Mouse (Mus musculus) ovary, postnatal 14 days (tissue): ENCODE measurements around the gene Nr5a1.

Experiments
- DNase-seq: peaks from one replicate; pipeline ENCODE4 v3.0.0; 2022; ENCODE audit warnings: low spot score

Gene Nr5a1

DNA sequence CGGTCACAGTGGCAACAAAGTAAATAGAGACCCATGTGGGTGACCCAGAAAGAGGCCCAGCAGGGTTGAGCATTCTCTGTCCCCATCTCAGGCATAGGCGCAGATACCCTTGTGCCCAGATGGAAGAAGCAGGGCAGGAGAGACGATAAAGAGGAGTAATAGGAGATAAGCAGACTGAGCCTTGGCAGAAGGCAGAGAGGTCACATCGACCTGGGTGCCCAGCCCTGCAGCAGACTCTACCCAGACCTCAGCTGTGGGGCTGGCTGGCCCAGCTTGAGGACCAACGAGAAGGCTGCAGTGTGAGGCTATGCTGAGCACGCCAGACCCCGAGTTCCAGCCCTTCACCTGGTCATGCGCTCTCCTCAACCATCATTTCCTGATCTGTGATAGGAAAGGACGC lies 10.0 kb downstream of the Nr5a1 start:
- DNase-seq = no peak

DNA sequence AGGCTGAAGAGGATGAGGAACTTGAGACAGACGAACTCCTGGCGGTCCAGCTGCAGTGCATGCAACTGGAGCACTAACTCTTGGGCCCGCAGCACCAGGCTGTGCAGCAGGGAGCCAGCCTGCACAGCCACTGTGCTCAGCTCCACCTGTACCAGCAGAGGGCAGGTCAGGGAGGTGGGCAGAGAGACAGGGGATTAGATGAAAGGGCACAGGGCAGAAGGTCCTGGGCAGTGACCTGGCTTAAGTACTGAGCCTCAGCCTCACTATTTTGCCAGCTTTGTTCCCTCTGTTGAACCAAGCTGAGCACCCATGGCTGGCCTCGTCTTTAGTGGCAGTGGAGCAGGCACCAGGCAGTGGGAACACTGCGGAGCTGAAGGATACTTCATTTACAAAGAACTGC lies 14.2 kb downstream of the Nr5a1 start:
- no peak for DNase-seq

DNA sequence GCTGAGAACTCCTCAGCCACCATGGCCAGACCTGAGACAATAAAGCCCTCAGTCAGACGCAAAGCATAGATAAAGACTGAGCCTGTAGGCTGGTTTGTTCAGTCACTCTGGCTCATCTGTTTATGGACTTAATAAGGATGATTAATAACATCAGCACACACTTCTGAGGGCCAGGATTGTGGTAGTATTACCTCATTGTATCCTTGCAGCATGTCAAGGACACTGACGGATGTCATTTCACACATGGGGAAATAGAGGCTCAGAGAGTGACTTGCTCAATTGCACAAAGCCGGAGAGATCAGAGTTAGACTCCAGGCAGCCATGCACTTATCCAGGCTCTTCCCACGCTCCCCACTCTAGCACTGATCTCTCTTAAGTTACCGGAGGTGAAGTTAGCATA lies 15.7 kb downstream of the Nr5a1 start:
- no peak for DNase-seq

- DNase-seq = no peak
Observed at GRCm38 (mm10) chr2:38697128-38698120, 16.9 kb downstream of the Nr5a1 start.

DNA sequence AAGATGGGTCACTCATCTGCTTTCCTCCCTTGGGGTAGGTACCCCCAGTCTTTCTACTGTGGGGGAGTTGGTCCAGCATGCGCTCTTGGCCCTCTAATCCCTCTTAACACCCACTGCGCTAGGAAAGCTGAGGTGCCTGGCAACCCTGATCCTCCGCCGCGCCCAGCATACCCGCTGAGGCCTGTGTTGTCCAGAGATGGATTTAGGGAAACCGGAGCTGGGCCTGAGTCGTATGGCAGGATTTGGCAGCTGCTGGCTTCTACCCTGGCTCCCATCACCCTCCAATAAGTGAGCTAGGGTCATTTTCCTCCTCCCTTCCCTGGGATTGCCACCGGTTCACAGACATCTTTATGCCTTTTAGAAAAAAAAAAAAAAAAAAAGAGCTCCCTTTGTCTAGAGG lies 18.6 kb downstream of the Nr5a1 start:
- DNase-seq = no peak

- no peak for DNase-seq
Observed at GRCm38 (mm10) chr2:38691542-38691941, 22.8 kb downstream of the Nr5a1 start.

DNA sequence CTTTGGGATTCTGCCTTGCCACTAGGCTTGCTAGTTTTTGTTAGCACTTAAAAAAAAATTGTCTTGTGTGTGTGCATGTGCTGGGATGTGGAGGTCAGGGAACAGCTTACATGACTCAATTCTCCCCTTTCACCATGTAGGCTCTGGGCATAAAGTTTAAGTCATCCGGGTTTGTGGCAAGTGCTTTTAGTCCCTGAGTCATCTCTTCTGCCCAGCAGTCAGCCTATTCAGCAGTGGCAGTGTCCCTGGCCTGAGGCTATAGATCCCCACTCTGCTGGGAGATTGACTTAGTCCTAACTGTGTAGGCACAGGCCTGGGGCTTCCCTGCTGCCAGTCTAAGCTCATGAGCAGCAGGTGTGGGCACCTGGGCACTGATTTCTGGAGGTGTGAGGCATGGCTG lies 24.5 kb downstream of the Nr5a1 start:
- no peak for DNase-seq

DNA sequence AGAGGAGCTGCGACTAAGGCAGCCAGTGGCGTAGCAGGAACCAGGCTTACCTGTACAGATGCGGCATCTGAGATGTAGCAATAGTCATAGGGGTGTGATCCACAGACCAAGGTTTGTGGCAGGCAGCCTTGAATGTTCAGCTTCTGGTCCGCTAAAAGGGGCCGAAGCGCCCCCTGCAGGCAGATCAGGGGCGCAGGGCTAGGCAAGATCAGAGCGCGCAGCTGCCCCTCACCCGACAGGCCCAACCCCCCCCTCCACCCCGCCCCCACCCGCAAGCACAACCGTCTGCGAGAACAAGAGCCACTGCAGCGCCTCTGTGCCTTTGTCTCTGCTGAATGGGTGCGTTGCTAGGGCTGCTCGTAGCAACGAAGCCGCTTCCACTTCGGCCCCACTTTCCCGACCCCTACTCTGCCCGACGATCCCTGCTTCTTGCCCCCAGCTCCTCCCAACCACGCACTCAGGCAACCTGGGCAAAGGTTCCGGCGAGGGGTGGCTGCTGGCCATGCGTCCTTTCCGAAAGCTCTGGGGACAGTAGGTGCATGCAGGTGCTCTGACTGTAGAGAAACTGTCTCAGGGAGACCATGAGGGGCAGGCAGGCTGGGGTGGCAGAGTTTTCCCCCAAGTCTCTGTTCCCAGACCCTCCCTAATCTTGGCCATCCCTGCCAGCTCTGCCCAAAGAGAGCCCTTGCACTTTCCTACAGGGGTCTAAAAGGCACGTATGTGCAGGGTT lies 25.4 kb downstream of the Nr5a1 start:
- DNase-seq = no peak

DNA sequence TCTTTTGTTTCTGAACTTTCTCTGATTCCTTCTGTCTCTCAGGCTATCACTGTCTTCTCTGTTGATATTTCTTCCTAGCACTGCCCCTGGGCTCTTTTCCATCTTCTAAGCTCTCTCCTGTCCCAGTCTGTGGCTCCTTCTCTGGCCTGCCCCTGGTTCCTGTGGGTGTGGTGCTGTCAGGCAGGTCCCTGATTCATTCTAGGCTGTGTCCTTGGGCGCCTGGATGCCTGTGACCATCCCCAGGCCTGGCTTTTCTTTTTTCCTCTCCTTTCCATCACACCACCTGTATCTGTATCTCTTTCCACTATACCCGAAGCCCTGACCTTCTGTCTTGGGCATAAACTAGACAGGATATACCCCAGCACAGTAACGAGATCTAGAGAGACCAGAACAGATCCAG lies 28.6 kb downstream of the Nr5a1 start:
- no peak for DNase-seq

- no peak for DNase-seq
Observed at GRCm38 (mm10) chr2:38683083-38683482, 31.3 kb downstream of the Nr5a1 start.

DNA sequence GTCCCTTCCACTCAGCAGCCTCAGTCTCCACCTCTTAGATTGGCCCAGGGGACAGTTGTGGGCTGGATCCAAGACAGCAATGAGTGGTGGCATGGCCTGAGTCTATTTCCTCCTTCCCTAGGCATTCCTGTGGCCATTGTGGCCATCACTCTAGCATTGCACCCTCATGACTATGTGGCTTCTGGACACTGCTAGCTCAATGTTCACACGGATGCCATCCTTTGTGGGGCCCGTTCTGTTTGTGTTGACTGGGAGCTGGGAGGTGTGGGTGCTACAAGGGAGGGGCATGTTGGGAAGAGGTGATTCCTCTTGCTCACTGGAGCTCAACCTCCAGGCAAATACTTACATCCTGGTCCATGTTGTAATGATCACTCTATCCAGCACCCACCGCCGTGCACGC lies 32.1 kb downstream of the Nr5a1 start:
- DNase-seq = no peak

DNA sequence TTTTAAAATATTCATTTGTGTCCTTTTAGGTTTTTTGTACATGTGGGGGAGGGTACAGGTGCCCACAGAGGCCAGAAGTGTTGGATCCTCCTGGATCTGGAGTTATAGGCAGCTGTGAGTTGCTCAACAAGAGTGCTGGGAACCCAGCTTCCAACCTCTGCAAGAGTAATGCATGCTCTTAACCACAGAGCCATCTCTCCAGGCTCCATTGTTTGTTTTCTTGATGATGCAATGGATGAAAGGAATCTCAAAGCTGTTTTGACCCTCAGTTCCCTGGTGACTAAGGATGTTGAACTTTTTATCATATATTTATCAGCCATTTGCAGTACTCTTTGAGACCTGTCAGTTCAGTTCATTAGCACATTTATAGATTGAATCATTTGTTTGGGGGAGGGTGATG lies 35.4 kb downstream of the Nr5a1 start:
- no peak for DNase-seq

DNA sequence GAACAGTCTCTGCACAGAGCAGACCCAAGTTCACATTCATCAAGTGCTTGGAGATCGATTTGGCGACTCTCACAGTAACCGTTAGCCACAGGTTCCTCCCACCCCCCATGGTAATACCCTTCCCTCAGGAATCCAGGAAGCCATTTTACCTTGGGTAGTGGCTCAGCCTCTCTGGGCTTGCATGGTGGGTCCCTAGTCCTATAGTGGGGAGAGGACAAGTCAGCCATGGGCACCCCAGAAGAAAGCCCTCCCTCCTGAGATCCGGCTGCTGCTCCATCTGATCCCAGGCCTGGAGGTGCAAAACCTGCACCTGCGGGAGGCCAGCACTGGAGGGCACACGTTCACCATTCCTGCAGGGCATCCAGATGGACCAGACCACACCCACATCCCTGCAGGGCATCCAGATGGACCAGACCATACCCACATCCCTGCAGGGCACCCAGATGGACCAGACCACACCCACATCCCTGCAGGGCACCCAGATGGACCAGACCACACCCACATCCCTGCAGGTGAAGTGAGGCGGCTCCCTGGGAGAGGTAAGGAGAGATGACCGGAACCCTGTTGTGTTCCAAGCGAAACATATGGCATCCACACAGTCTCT lies 38.9 kb downstream of the Nr5a1 start:
- no peak for DNase-seq

DNA sequence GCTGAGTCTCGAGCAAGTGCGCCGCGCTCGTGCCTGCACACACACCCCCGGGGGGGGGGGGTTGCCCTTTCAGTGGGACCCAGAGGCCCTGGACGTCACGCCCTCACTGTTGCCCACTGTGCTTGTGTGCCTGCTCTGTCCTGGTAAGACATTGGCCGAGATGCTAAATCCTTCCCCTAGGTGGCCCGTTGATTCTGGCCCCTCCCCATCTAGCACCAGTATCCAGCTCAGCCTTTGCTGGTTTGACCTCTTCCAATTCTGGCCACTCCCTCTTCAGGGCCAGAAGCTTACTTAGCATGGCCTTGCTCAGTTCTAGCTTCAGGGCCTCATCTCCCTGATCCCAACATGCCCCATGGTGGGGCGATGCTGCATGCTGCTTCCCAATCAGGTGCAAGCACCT lies 41.8 kb downstream of the Nr5a1 start:
- no peak for DNase-seq

DNA sequence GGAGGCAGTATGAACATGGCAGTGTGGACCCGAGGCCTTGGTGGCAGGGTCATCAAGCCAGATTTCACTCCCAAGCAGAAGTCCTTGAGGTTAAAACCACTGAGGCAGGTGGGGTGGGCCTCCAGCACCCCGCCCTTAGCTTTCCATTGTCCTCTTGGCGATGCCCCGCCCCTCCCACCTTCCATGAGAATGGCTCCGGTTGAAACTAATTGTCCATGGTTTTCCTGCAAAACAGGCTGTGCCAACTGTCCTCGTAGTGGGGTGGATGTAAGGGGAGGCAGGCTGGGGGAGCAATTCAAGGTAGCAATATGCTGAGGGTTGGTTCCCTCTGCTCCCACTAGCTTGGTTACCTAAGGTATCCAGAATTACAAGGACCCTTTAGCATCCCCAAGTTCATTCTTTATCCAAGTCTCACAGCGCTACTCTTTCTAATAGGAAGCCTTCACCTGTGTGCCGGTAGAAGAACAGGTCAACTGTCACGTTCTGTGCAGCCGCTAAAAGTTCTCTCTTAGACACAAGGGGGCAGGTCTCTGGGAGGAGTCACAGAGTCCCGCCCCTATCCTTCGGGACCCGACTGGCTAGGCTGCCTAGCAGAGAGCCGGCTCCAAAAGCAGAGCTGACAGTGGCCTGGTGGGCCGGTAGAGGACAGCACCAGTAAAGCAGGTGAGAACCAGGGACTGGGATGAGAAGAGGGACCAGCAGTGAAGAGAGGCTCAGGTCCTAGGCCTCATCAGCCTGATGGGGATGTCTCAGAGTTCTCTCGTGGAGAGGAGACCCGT lies 45.4 kb downstream of the Nr5a1 start:
- no peak for DNase-seq

DNA sequence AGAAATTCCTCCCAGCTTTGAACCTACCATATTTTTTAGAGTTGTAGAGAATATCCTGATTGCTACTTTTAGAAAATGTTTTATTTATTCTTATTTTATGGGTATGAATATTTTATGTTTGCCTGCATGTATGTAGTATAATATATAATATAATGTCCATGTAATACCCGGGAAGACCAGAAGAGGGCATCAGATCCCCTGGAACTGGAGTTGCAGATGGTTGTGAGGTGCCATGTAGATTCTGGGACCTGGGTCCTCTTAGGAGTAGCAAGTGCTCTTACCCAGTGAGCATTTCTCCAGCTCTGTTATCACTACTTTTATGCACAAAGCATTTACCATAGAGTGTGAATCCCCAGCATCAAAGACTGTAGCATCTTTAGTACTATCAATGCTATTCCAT lies 52.9 kb downstream of the Nr5a1 start:
- DNase-seq = no peak

DNA sequence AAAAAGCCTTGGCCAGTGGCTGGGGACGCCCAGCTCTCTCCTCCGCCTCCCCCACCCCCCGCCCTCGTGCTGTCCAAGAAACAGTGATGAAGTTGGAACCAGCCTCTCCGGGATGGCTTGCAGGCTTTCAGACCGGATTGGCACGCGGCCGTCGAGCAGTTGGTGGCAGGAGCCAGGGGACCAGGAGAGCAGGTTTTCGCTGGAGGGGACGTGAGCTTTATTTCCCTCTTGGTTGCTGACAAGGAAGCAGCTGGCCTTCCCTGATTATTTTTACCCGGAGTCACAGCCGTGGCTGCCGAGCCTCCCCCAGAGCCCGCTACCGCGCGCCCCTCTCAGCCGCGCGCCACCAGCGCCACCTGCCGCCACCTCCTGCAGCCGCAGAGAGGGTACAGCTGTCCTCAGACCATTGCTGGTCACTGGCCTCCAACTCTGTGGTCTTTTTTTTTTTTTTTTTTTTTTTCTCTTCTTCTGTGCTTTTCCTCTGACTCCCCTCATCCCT lies 56.0 kb downstream of the Nr5a1 start:
- peak; percentile 74 for DNase-seq

GRCm38 (mm10) chr2:38653694-38654093 lies 60.6 kb downstream of the Nr5a1 start:
- DNase-seq = no peak

GRCm38 (mm10) chr2:38653293-38653619 lies 61.1 kb downstream of the Nr5a1 start:
- no peak for DNase-seq

DNA sequence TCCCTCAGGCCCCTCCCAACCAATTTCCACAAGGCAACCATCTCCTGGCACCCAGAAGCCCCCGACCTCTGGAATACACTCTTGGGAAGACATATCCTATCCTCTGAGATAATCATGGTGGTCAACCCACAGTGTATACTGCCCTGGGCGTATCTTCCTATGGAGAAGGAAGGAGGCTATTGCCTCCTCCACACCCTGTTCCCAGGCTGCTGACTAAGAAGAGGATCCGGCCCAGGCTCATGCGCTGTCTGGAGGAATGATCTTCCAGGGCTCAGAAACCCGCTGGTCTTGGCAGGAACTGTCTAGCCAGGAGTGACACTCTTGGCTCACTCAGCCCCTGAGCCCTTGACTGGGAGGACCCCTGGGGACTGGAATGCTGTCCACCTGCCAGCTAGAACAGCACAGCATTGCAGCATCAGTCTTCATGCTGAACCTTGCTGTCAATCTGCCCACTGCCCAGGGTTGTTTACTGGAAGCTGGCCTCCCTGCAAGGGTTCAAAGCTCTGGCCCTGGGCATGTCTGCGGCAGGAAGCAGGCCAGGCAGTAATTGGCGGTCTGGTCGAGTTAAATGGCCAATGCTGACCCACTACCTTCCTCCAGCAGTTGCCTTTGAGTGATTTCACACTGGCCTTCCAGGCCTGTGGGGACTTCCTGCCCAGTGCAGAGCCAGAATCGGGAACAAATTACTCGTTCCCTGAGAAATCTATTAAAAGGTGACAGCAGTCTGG lies 61.6 kb downstream of the Nr5a1 start:
- DNase-seq = no peak

DNA sequence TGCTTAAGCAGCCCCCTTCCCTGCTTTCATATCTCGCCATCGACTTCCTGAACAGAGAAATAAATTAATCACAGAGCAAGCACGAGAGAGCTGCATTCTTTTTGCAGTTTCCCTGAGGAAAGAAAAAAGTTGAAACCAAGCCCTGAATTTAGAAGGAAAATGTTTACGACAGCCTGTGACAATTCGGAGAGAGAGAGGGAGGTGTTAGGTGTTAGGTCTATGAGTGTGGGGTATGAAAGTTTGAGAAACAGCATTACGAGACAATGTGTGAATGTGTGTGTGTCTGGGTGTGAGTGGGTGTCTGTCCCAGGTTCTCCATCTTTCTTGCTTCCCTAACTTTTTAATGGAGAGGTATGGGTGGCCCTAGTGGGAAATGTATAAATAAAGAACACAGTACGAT lies 62.2 kb downstream of the Nr5a1 start:
- no peak for DNase-seq
